Mouse (Mus musculus): ENCODE results near the gene Krtap3-3. TPM values are rescaled to one million over a fixed set of nuclear protein-coding genes. Genes with fewer than 3 reads are reported as not detected.
"Not testable (repeated sequence)": the region's sequence is repeated elsewhere in the genome, so short reads cannot be mapped to it uniquely, and the experiment has no call there.

Krtap3-3 gene
- not detected in 2 replicates for total RNA-seq (2014; fragmentation: Nextera tagmentation)
- total RNA-seq (2017): not detected in 2 replicates

DNA sequence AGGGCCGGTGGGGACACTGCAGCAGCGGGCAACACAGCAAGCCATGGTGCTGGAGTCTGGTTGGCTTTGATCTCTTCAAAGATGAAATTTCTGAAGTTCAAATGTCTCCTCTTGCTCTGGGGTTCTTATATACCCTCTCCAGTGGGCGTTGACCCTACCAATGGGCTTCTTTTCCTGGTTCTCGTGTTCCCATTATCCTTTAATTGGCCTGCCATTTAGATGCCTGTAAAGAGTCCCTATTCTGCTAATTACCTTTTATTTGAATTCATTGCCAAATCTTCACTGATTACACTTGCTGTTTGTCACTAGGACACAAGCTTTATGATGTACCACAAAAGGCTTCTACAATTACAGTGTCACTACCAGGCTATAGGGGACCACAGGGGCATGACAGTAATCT lies at the start of gene Krtap3-3:
Gene Krtap3-3, minus strand, starts transcription at position 101 of the 400 bp plus-strand sequence.
- no peak for ATAC-seq (replicated peaks; ENCODE audit: poor library complexity, severe bottlenecking)

DNA sequence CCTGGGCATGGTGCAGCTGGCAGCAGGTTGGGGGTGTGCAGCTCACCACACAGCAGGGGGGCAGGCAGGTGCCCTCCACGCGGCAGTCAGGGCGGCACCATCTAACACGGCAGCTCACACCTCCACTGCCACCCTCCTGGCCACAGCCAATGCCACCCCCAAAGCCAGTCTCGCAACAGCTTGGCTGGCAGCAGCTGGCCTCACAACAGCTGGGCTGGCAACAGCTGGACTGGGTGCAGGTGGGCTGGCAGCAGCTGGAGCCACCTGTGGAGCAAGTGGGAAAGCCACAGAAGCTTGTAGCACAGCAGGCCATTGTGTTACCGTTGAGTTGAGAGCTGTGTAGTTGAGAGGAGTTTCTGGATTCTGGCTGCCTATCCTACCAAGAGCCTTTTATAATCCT lies 47.1 kb upstream of the Krtap3-3 start, which contains the start of gene Krtap9-3:
Gene Krtap9-3, minus strand, starts transcription at position 364 of the 400 bp plus-strand sequence.
- ATAC-seq (replicated peaks; ENCODE audit: poor library complexity, severe bottlenecking): not testable (repeated sequence)

DNA sequence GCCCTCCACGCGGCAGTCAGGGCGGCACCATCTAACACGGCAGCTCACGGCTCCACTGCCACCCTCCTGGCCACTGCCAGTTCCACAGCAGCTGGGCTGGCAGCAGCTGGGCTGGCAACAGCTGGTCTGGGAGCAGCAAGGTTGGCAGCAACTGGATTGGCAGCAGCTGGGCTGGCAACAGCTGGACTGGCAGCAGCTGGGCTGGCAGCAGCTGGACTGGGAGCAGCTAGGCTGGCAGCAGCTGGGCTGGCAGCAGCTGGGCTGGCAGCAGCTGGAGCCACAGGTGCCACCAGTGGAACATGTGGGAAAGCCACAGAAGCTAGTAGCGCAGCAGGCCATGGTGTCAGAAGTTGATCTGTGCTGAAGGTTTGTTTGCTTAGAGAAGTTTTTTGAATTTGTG lies 40.3 kb upstream of the Krtap3-3 start, which contains the start of gene Krtap1-3:
Gene Krtap1-3, minus strand, starts transcription at position 359 of the 400 bp plus-strand sequence.
- ATAC-seq (replicated peaks; ENCODE audit: poor library complexity, severe bottlenecking): no peak

DNA sequence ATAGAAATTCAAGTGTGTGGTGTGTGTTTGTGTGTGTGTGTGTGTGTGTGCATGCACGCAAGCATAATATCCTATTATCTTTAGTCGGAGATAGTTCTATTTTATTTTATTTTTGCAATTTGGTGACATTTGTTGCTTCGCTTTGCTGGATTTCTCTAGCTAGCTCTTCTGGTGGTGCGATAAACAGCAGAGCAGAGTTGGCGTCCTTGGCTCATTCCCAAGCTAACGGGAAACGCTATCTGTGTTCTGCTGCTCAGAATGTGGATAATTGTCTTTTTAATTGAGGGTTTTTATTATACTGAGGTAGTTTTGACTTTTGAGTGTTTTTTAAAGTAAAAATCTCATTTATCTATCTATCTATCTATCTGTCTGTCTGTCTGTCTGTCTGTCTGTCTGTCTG lies 34.4 kb upstream of the Krtap3-3 start:
- no peak for ATAC-seq (replicated peaks; ENCODE audit: poor library complexity, severe bottlenecking)

DNA sequence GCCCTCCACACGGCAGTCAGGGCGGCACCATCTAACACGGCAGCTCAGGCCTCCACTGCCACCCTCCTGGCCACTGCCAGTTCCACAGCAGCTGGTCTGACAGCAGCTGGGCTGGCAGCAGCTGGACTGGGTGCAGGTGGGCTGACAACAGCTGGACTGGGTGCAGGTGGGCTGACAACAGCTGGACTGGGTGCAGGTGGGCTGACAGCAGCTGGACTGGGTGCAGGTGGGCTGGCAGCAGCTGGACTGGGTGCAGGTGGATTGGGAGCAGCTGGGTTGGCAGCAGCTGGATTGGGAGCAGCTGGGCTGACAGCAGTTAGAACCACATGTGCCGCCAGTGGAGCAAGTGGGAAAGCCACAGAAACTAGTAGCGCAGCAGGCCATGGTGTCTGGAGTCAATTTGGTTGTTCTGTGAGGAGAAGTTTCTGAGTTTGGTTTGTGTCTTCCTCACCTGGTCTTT lies 32.6 kb upstream of the Krtap3-3 start, which contains the start of gene Krtap1-4:
Gene Krtap1-4, minus strand, starts transcription at position 410 of the 460 bp plus-strand sequence.
- no peak for ATAC-seq (replicated peaks; ENCODE audit: poor library complexity, severe bottlenecking)

DNA sequence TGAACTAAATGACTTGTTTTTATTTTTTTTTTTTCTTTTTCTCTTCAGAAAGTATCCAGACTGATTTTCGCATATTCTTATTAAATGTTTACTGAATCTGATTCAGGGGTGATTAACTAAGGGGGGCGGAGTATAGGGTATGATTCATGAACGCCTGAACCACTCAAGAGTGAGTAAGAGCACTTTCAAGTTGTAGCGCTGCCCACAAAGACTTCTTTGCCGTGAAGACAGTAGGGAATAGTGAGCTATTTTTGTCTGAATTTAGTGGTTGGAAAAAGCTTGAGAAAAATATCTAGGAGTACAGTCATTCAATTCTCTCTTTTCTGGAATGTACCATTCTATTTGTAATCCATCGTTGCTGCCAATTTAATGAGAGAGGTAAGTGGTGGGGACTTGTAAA lies 30.9 kb upstream of the Krtap3-3 start:
- no peak for ATAC-seq (replicated peaks; ENCODE audit: poor library complexity, severe bottlenecking)

DNA sequence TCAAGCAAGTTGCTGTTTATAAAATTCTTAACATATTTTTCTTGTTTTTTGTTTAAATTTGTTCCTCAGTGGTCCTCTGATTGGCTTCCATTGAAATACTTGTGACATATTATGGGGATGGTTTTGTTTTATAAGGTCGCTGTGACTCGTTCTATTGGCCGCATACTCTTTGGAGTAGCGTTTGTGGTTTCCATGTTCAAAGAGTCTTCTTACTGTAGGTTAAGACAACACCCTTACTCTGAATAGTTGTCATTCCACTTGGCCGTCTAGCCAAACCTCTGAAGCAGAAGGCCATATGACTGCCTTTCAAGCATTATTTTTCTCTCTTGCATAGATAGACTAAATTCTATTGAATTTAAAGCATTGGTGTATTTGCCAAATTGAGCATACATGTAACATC lies 30.4 kb upstream of the Krtap3-3 start:
- no peak for ATAC-seq (replicated peaks; ENCODE audit: poor library complexity, severe bottlenecking)

DNA sequence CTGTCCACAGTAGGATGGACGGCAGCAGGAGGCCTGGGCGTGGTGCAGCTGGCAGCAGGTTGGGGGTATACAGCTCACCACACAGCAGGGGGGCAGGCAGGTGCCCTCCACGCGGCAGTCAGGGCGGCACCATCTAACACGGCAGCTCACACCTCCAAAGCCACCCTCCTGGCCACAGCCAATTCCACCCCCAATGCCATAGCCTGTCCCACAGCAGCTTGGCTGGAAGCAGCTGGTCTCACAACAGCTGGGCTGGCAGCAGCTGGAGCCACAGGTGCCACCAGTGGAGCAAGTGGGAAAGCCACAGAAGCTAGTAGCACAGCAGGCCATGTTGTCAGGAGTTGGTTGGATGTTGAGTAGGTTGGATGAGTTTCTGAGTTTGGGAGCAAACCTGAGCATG lies 30.0 kb upstream of the Krtap3-3 start, which contains the start of gene Krtap1-5:
Gene Krtap1-5, minus strand, starts transcription at position 381 of the 400 bp plus-strand sequence.
- ATAC-seq (replicated peaks; ENCODE audit: poor library complexity, severe bottlenecking): no peak

DNA sequence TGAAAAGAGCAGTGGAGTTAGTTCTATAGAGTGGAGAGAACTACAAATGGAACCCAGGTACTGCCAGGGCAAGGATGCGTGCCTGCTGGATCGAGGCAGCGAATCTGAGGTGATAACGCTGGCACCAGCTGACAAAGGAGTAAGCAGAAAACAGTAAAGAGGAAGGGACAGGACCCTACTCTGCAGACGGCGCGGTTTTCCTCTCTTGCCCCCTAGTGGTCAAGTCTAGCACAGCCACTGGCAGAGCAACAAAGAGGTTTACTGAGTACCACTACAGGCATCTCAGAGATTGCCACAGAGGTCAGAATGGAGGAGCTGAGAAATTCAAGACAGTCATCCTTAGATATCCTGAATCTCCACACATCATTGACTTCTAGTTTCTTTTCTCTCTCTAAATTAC lies 23.4 kb upstream of the Krtap3-3 start:
- ATAC-seq (replicated peaks; ENCODE audit: poor library complexity, severe bottlenecking): peak; percentile 79

DNA sequence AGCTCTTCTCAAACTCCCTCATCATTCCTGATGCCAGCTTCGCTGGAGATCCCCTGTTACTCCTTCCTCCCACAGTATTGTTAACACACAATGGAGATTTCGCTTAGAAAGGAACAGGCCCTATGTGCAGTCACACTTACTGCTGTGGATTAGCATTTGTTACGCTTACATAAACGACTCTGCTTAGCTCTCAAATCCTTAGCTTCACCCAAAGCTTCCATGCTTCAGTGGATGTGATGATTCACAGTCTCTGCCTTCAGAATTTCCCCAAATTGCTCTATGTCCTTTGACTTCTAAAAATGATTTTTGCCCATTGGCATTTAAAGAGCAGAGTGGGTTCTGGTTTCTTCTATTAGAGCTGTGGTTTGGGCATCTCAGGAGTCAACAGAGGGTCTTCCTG lies 22.5 kb upstream of the Krtap3-3 start:
- no peak for ATAC-seq (replicated peaks; ENCODE audit: poor library complexity, severe bottlenecking)

DNA sequence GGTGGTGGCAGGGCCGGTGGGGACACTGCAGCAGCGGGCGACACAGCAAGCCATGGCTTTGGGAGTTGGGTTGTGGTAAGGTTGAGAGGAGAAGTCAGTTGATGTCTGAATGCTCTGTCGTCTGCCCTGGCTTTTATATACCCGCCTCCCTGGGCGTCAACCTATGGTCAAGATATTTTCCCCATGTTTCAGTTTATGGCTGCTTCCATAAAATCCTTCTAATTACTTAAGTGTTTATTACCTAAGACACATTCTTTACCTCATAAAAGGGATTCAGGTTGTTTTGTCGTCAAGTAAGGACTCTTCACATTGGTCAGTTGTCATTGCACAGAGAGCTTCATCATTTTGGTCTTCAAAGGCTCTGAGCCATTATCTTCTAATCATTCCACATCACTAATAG lies 15.9 kb upstream of the Krtap3-3 start, which contains the start of gene Krtap3-1:
Gene Krtap3-1, minus strand, starts transcription at position 101 of the 400 bp plus-strand sequence.
- ATAC-seq (replicated peaks; ENCODE audit: poor library complexity, severe bottlenecking): no peak

DNA sequence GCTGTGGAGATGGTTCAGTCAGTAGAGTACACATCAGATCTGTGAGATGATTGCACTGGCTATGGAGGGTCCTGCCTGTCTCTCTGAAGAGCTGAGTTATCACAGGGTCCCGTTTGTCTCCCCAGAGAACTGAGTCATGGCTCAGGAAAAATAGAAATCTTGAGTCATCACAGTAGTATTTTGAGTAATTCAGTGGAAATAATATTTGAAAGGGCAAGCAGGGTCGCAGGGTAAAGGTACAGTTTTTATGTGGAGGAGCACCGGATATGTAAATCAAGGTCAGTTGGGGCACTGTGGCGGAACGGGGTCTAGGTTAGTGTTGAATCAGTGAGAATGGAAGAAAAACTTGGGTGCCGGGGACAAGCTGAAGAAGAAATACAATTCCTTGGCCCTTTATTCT lies 11.9 kb upstream of the Krtap3-3 start:
- no peak for ATAC-seq (replicated peaks; ENCODE audit: poor library complexity, severe bottlenecking)

DNA sequence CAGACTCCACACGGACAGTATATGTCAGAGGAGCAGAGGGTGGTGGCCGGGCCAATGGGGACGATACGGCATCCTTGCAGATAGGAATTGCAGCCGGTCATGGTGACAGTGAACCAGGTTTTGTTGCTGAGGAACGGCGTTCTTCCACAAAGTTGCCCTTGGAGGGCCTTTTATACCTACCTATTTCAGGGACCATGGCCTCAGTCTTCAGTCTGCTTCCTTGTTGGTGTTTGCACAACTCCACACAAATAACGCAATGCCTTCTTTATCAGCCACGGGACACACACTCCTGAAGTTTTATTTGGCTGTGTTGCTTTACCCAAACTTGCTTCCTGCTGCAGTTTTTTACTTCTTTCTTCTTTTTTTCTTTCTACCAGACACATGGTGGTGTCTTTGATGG lies 8.7 kb upstream of the Krtap3-3 start, which contains the start of gene Gm11939:
Gene Gm11939, minus strand, starts transcription at position 101 of the 400 bp plus-strand sequence.
- no peak for ATAC-seq (replicated peaks; ENCODE audit: poor library complexity, severe bottlenecking)

DNA sequence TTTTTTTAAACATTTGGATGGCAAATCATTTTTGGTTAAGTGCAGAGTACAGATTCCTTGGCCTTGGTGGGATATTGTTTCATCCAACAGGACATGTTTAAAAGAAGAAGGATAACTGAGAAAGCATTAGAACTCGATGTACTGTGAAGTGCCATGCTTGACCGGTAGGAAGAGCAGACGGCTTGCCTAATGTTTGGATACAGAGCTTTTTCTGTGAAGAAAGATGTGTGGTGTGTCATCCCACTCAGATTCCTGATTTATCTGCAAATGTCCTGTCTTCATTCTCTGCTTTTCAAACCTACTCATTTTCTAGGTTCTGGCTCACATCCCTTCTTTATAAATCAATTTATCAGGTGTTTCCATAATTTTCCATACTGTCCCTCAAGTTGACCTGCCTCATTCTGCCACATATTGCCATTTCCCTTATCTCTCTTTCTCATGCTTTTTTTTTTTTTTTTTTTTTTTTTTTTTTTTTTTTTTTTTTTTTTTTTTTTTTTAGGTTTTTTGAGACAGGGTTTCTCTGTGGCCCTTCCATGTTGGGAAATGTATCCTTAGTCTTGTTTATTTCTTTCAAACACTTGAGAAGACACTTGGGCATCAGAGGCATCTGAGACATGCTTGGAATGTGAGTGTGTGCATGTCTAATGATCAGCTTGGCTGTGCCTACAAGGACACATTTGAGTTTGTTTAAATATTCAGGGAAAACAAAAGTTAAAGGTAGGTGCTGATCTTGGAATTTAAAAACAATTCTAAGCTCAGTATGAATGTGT lies 7.5 kb upstream of the Krtap3-3 start:
- ATAC-seq (replicated peaks; ENCODE audit: poor library complexity, severe bottlenecking): no peak

DNA sequence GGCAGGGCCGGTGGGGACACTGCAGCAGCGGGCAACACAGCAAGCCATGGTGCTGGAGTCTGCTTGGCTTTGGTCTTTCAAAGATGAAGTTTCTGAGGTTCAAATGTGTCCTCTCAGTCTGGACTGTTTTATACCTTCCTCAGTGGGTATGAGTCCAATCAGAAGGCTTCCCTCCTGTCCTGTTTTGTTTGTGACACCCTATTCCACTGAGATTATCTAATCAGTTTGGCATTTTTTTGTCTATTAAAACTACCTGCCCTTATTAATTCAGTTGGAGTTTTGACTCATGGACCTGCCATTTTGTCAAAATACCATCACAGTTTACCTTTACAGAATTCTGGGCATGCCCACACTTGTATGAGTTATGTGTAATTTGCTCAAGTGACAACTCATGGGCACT lies 6.1 kb upstream of the Krtap3-3 start, which contains the start of gene Krtap3-2:
Gene Krtap3-2, minus strand, starts transcription at position 101 of the 400 bp plus-strand sequence.
- ATAC-seq (replicated peaks; ENCODE audit: poor library complexity, severe bottlenecking): no peak

DNA sequence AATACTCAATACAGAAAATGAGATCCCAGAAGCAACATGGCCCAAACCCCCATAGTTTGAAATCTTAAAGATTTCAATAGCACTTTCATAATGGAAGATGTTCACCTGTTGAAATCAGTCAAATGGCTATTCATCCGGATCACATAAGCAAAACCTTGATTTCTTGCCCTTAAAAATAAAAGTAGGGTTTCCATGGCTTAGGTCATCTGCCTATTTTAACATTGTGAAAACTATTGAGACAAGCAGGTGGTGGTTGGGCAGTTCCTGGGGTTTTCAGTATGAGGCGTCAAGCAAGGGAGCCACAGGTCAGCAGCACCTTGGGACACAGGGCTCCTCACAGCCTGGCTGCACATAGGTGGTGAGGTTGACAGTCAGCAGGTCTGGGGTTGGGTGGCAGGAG lies 5.5 kb upstream of the Krtap3-3 start:
- ATAC-seq (replicated peaks; ENCODE audit: poor library complexity, severe bottlenecking): no peak

DNA sequence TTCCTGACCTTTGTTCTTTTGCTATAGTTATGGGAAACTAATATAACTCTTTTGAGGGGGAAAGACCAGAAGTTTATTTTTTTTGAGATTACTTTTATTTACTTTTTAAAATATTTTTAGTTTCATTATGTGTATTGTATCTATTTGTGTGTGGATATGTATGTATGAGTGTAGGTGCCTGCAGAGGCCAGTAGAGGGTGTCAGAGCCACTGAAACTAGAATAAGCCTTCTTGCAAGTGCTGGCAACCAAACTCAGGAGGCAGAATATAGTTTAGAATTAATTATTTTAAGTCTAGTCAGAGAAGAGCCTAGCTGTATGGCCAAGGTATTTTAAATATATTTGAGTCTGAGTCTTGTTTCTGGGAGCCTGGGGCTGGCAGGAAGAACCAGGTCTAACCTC lies 2.8 kb downstream of the Krtap3-3 start:
- ATAC-seq (replicated peaks; ENCODE audit: poor library complexity, severe bottlenecking): no peak

DNA sequence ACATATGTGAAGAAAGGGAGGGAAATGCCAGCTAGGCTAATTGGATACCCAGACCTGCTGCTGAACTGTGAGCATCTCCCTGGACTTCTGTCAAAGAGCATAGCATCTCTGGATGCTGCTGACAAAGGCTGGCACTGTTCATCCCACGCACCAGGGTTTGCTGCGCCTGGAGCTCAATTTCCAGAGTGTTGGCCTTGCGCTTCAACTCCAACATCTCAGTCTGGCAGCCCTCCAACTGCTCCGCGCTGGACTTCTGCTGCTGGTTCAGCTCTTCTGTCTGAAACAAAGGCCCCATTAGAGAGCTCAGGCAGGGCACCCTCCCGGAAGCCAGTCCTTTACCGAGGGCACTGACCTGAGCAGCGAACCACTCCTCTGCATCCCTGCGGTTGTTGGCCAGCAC lies 10.9 kb downstream of the Krtap3-3 start:
- ATAC-seq (replicated peaks; ENCODE audit: poor library complexity, severe bottlenecking): no peak

DNA sequence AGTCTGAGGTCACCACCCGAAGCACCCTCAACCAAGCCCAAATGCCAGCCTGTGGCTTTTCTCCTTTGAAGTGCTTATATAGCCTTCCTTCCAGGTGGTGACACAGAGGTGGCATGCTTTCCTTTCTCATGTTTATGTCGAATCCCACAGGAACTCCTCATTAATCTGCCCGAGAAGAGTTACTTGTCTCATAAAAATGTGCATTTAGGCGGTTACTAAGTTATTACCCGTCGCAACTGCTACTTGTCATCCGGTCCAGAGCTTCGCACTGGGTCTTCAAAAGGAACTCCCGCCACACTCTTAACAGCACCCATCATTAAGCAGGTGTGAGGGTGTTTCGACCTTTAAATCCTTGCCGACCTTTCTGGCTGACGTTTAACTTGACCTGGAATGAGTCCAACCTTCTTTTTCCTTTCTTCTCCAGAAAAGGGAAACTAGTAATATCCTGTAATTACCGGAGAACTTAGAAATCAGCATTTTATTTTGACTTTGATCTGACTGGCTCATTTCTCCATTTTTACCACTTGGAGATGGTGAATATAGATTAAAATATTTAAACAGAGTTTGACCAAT lies 29.3 kb downstream of the Krtap3-3 start, which contains the start of gene Krt39:
Gene Krt39, minus strand, starts transcription at position 51 of the 573 bp plus-strand sequence.
- ATAC-seq (replicated peaks; ENCODE audit: poor library complexity, severe bottlenecking): no peak

DNA sequence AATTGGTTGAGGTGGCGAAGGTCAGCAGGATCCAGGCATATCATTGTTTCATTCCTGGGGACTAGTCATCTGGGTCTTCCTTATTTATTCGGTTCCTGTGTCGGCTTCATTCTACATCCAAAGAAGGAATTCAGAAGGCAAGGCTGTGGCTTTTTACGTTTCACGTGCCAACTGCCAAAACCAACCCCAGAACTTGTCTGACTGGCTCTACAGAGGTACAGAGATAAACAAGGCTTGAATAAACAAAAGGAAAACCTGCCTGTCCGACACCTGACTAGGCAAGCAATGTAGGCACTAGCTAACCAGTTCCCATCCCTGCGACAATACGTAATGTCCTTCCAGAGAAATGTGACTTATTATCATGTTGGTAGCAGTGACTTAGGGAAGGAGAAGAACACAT lies 36.6 kb downstream of the Krtap3-3 start:
- no peak for ATAC-seq (replicated peaks; ENCODE audit: poor library complexity, severe bottlenecking)

Measured in granulocyte monocyte progenitor cell, adult 5-6 weeks (primary cell).